Mouse (Mus musculus): ENCODE data around the gene Vwc2.

Gene Vwc2

GRCm38 (mm10) chr11:11239346-11239745 lies 125.3 kb downstream of the Vwc2 start:
- DNase-seq (ENCODE audit: extremely low read depth, insufficient read length, low spot score) = no peak

- DNase-seq (ENCODE audit: extremely low read depth, insufficient read length, low spot score) = no peak
Measured at GRCm38 (mm10) chr11:11242694-11243377, 128.8 kb downstream of the Vwc2 start.

GRCm38 (mm10) chr11:11257348-11257747 lies 143.3 kb downstream of the Vwc2 start:
- DNase-seq (ENCODE audit: extremely low read depth, insufficient read length, low spot score) = no peak

- DNase-seq (ENCODE audit: extremely low read depth, insufficient read length, low spot score) = no peak
Measured at GRCm38 (mm10) chr11:11280128-11280527, 166.1 kb downstream of the Vwc2 start.

- DNase-seq (ENCODE audit: extremely low read depth, insufficient read length, low spot score) = no peak
Measured at GRCm38 (mm10) chr11:11283512-11283911, 169.5 kb downstream of the Vwc2 start.

All from 3134 (cell line).